Mouse (Mus musculus) CD8-positive naive resting alpha-beta T cell, adult 57 days (primary cell): ENCODE measurements around the gene Tmed8. TPM values are rescaled to one million over a fixed set of nuclear protein-coding genes. Genes with fewer than 3 reads are reported as not detected.

ENCODE experiments used
- total RNA-seq: library from RNA; stranded (reverse); gene quantifications from one replicate; pipeline ENCODE4 v1.2.4, GENCODE M21; 2023

The Tmed8 gene
- total RNA-seq: 15.0 TPM

GRCm38 (mm10) chr12:87199973-87200586 lies at the start of gene Tmed8:
TSS of gene Tmed8 (minus strand) at chr12:87200454.

DNA sequence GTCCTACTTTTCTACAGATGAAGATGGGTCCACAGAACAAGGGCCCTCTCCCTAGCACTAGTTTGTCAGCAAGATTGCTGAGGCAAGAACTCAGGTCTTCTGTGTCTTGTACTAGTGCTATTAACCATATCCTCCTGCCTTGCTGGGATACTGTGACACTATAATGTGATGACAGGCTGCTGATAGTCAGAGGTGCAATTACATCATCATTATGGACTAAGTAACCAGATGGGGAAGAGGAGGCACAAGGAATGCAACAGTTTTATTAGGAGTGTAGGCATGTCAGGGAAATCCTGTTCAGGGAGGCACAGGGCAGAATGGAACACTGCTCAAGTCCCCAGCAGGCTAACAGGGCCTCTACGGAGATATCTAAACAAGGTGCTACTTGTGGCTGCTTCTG lies 38.4 kb upstream of the Tmed8 start, which contains the start of gene Noxred1:
Gene Noxred1 (minus strand): TSS at position 101 of the 400 bp plus-strand sequence.

GRCm38 (mm10) chr12:87199206-87199972 lies 865 bp downstream of the Tmed8 start, which contains the start of gene Samd15:
TSS of gene Samd15 (plus strand) at chr12:87199723.

GRCm38 (mm10) chr12:87147395-87148089 lies 52.7 kb downstream of the Tmed8 start, which contains the start of gene Pomt2:
TSS of gene Pomt2 (minus strand) at chr12:87147968.

DNA sequence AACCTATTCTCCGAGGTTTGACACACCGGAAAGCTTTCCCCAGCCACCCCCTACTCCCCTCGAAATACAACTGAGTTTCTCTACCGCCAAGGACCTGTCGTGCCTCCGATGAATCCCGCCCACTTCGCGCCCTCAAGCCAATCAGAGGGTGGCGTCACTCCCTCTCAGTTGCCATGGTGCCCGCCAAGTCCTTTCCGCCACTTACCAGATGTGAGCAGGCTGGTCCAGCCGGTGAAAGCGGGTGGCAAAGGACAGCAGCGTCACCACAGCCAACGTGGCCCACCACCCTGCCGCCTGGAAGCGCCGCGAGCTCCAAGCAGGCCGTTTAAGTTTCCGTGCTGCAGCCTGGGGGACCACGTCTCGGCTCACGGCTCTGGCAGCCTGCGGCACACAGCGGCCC lies 53.3 kb downstream of the Tmed8 start, which contains the start of gene Gstz1:
Gene Gstz1 (plus strand): TSS at position 200 of the 400 bp plus-strand sequence.

Other genes with a start within 250 kb of the Tmed8 start
- not detected for gene Zdhhc22, start 210.0 kb downstream of the Tmed8 start, total RNA-seq
- gene Tmem63c, start 179.1 kb downstream of the Tmed8 start, total RNA-seq: not detected
- 0.43 TPM for gene Ngb, start 97.9 kb downstream of the Tmed8 start, total RNA-seq
- gene Gstz1, start 53.3 kb downstream of the Tmed8 start, total RNA-seq: 12.2 TPM
- gene Pomt2, start 52.5 kb downstream of the Tmed8 start, total RNA-seq: 5.2 TPM
- gene Samd15, start 731 bp downstream of the Tmed8 start, total RNA-seq: not detected
- gene Noxred1, start 38.3 kb upstream of the Tmed8 start, total RNA-seq: 0.77 TPM
- gene Vipas39, start 65.8 kb upstream of the Tmed8 start, total RNA-seq: 26.4 TPM
- gene Ahsa1, start 66.0 kb upstream of the Tmed8 start, total RNA-seq: 108 TPM
- gene Ism2, start 99.3 kb upstream of the Tmed8 start, total RNA-seq: not detected
- gene Sptlc2, start 187.9 kb upstream of the Tmed8 start, total RNA-seq: 75.9 TPM
- gene Slirp, start 243.4 kb upstream of the Tmed8 start, total RNA-seq: 31.4 TPM
- 85.4 TPM for gene Alkbh1, start 243.6 kb upstream of the Tmed8 start, total RNA-seq